In the genomic region with DNA sequence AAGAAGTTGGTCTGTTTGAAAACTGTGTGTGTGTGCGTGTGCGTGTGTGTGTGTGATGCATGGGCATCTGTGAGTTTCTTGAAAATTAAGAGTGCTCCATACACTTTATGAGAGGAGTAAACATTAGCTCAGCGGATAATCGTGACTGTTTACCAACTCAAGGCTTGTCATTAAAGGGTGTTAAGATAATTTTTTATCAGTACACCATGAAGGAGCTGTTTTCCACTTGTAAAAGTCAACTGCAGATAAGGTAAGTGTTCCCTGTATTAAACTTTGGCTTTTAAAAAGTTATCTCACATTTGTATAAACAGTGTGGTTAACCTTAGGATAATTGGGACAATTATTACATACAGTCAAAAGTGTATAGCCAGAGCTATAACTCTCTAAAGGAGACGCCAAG, we compare ENCODE assay signal across 27 mouse cellular contexts. TPM values are rescaled to one million over a fixed set of nuclear protein-coding genes. Genes with fewer than 3 reads are reported as not detected.
DNase-seq lines count a peak whose midpoint lies in the region; ATAC-seq and TF ChIP-seq lines count a peak whose summit lies in the region.
"Had no signal": no experiment of that assay in that cellular context is flagged by ENCODE, and none has a peak within 500 bp of the region (broad histone marks: within the 10 kb centered on the region; RNA-seq: fewer than 3 reads in every experiment).

No protein-coding gene starts in this region.

- H3K4me2 ChIP-seq in stomach, embryonic 14.5 days (replicated peaks; ENCODE audit: low read depth, low read length) = no peak overlapping the region
- H3K4me2 ChIP-seq in stomach, postnatal 0 days (replicated peaks; ENCODE audit: low read depth) = no peak overlapping the region
- H3K4me2 ChIP-seq in stomach, embryonic 16.5 days (ENCODE audit: low read depth, low read length) = no peak overlapping the region
- H3K4me2 ChIP-seq in hindbrain, embryonic 12.5 days (replicated peaks) = no peak overlapping the region
- H3K4me2 ChIP-seq: embryonic facial prominence, embryonic 13.5 days; embryonic facial prominence, embryonic 15.5 days; forebrain, embryonic 12.5 days had no signal

- no peak overlapping the region for H3K4me3 ChIP-seq in stomach, embryonic 14.5 days (ENCODE audit: low read depth, low read length)
- no peak overlapping the region for H3K4me3 ChIP-seq in stomach, postnatal 0 days (ENCODE audit: low read depth, low read length)
- H3K4me3 ChIP-seq in stomach, embryonic 16.5 days (replicated peaks; ENCODE audit: low read length) = no peak overlapping the region
- no peak overlapping the region for H3K4me3 ChIP-seq in hindbrain, embryonic 12.5 days
- H3K4me3 ChIP-seq: embryonic facial prominence, embryonic 13.5 days; embryonic facial prominence, embryonic 15.5 days; erythroblast, embryonic 14.5 days; forebrain, embryonic 10.5 days; forebrain, embryonic 12.5 days had no signal

- H3K27me3 ChIP-seq in stomach, embryonic 14.5 days (ENCODE audit: control insufficient read depth, insufficient read depth, low read length) = no peaks in the 10 kb centered on the region
- no peaks in the 10 kb centered on the region for H3K27me3 ChIP-seq in stomach, postnatal 0 days (ENCODE audit: control insufficient read depth, insufficient read depth, low read length)
- H3K27me3 ChIP-seq in stomach, embryonic 16.5 days (ENCODE audit: control insufficient read depth, insufficient read depth, low read length) = no peaks in the 10 kb centered on the region
- no peaks in the 10 kb centered on the region for H3K27me3 ChIP-seq in hindbrain, embryonic 12.5 days
- H3K27me3 ChIP-seq: CH12.LX; embryonic facial prominence, embryonic 13.5 days; embryonic facial prominence, embryonic 15.5 days; forebrain, embryonic 12.5 days had no signal

- no peak overlapping the region for H3K9ac ChIP-seq in stomach, embryonic 14.5 days (replicated peaks; ENCODE audit: low read depth, low read length)
- no peak overlapping the region for H3K9ac ChIP-seq in stomach, postnatal 0 days (ENCODE audit: low read length)
- no peak overlapping the region for H3K9ac ChIP-seq in stomach, embryonic 16.5 days (ENCODE audit: low read length)
- no peak overlapping the region for H3K9ac ChIP-seq in hindbrain, embryonic 12.5 days
- H3K9ac ChIP-seq: embryonic facial prominence, embryonic 13.5 days; embryonic facial prominence, embryonic 15.5 days; forebrain, embryonic 12.5 days had no signal

- 69% methylated on average over 5 of the region's 5 CpGs for WGBS in stomach, embryonic 14.5 days
- 69% methylated on average over 5 of the region's 5 CpGs for WGBS in stomach, postnatal 0 days
- 57% methylated on average over 5 of the region's 5 CpGs for WGBS in stomach, embryonic 16.5 days
- 92% methylated on average over 5 of the region's 5 CpGs for WGBS in hindbrain, embryonic 12.5 days

- DNase-seq in stomach, postnatal 0 days (ENCODE audit: low spot score) = no peak
- no peak for DNase-seq in gastrocnemius, postnatal 4 days (ENCODE audit: low spot score in 2 of 2)
- DNase-seq: adrenal gland, adult 2 months; adrenal gland, postnatal 10 days; adrenal gland, postnatal 25 days; B cell, adult 2 months; cerebellum, adult 11 months; cerebellum, adult 18-20 months; cerebellum, adult 8-10 months; cerebellum, adult 9-11 months; cerebellum, postnatal 14 days; cerebellum, postnatal 36 days; embryo, embryonic 11 days had no signal

- TF ChIP-seq EP300 in stomach, postnatal 0 days (optimal IDR thresholded peaks at IDR 0.05) = no peak

- no peaks in the 10 kb centered on the region; the same call in 1 of the 2 replicates for H3K36me3 ChIP-seq in stomach, embryonic 14.5 days (ENCODE audit: control insufficient read depth, insufficient read depth, low read length)
- H3K36me3 ChIP-seq in stomach, postnatal 0 days (ENCODE audit: control insufficient read depth, insufficient read depth, low read length) = no peaks in the 10 kb centered on the region
- H3K36me3 ChIP-seq in stomach, embryonic 16.5 days (ENCODE audit: control insufficient read depth, insufficient read depth, low read length) = 0 out of 2 replicates have a peak, but pooled peaks cover 4% of the 10 kb centered on the region
- peaks cover 12% of the 10 kb centered on the region; the same call in 1 of the 2 replicates for H3K36me3 ChIP-seq in hindbrain, embryonic 12.5 days

- no peaks in the 10 kb centered on the region for H3K9me3 ChIP-seq in stomach, embryonic 14.5 days (ENCODE audit: control insufficient read depth, low read depth, low read length)
- no peaks in the 10 kb centered on the region for H3K9me3 ChIP-seq in stomach, postnatal 0 days (ENCODE audit: control insufficient read depth, low read length)
- H3K9me3 ChIP-seq in stomach, embryonic 16.5 days (replicated peaks; ENCODE audit: control insufficient read depth, low read length) = no peaks in the 10 kb centered on the region
- H3K9me3 ChIP-seq in hindbrain, embryonic 12.5 days (replicated peaks) = no peaks in the 10 kb centered on the region
- H3K9me3 ChIP-seq: embryonic facial prominence, embryonic 13.5 days; embryonic facial prominence, embryonic 15.5 days; forebrain, embryonic 10.5 days; forebrain, embryonic 12.5 days; G1E had no signal

- no peak for TF ChIP-seq CTCF in stomach, postnatal 0 days (IDR thresholded peaks at IDR 0.05; ENCODE audit: low read depth)

- H3K27ac ChIP-seq in stomach, embryonic 14.5 days (ENCODE audit: low read length) = 0 out of 2 replicates have a peak overlapping the region, but pooled peaks have one; percentile 22
- no peak overlapping the region for H3K27ac ChIP-seq in stomach, postnatal 0 days (replicated peaks)
- H3K27ac ChIP-seq in stomach, embryonic 16.5 days (ENCODE audit: low read length) = no peak overlapping the region
- no peak overlapping the region for H3K27ac ChIP-seq in hindbrain, embryonic 12.5 days
- H3K27ac ChIP-seq: embryonic facial prominence, embryonic 13.5 days; embryonic facial prominence, embryonic 15.5 days; forebrain, embryonic 10.5 days; forebrain, embryonic 12.5 days had no signal

- H3K4me1 ChIP-seq in stomach, embryonic 14.5 days (ENCODE audit: control insufficient read depth, insufficient read depth, low read length) = no peaks in the 10 kb centered on the region
- no peaks in the 10 kb centered on the region for H3K4me1 ChIP-seq in stomach, postnatal 0 days (replicated peaks; ENCODE audit: control insufficient read depth, insufficient read depth)
- H3K4me1 ChIP-seq in stomach, embryonic 16.5 days (ENCODE audit: control insufficient read depth, insufficient read depth, low read length) = peaks cover 5% of the 10 kb centered on the region; the same call in 1 of the 2 replicates
- H3K4me1 ChIP-seq in hindbrain, embryonic 12.5 days = no peaks in the 10 kb centered on the region
- H3K4me1 ChIP-seq: embryonic facial prominence, embryonic 13.5 days; embryonic facial prominence, embryonic 15.5 days; forebrain, embryonic 12.5 days had no signal

- peak; percentile 59; the same call in 1 of the 2 replicates for ATAC-seq in stomach, embryonic 14.5 days (ENCODE audit: insufficient number of reproducible peaks, insufficient read depth, low FRiP score, low read depth)
- no peak for ATAC-seq in stomach, postnatal 0 days (ENCODE audit: low FRiP score, low TSS enrichment)
- peak; percentile 51 for ATAC-seq in megakaryocyte-erythroid progenitor cell, adult 5-6 weeks (replicated peaks; ENCODE audit: low FRiP score, low TSS enrichment, poor library complexity, severe bottlenecking)
- peak; percentile 33; the same call in 1 of the 2 replicates for ATAC-seq in stomach, embryonic 16.5 days (ENCODE audit: insufficient read depth, low FRiP score)
- no peak for ATAC-seq in hindbrain, embryonic 12.5 days (ENCODE audit: low FRiP score)
- ATAC-seq: CD4-positive, CD25-positive, alpha-beta regulatory T cell, adult 4 months; forebrain, embryonic 14.5 days; forebrain, embryonic 16.5 days had no signal

RNA-seq across cellular contexts. Expression of gene Pus7l, which starts 11.0 kb away (rescaled TPM):
- 8.9 and 11.0 TPM in 2 replicates for polyA plus RNA-seq in stomach, embryonic 14.5 days (2014; fragmentation: Nextera tagmentation; extraction: Ambion mirVana)
- 3.5 and 3.6 TPM in 2 replicates for polyA plus RNA-seq in stomach, postnatal 0 days (2015; fragmentation: Nextera tagmentation; extraction: Ambion mirVana)
- total RNA-seq in megakaryocyte-erythroid progenitor cell, adult 5-6 weeks (2014; fragmentation: Nextera tagmentation) = 13.2 TPM in 2 replicates
- 14.0 and 17.3 TPM in 2 replicates for total RNA-seq in megakaryocyte-erythroid progenitor cell, adult 5-6 weeks (2017)
- polyA plus RNA-seq in stomach, embryonic 16.5 days (2015; fragmentation: Nextera tagmentation; extraction: Ambion mirVana) = 7.7 and 8.9 TPM in 2 replicates
- 8.1 and 8.5 TPM in 2 replicates for polyA plus RNA-seq in hindbrain, embryonic 12.5 days (2016; fragmentation: Nextera tagmentation; extraction: Ambion mirVana)
- 1 to 10 TPM; 3.3 to 4.8 TPM for total RNA-seq in gastrocnemius, postnatal 4 days (2021)

RNA-seq across cellular contexts. Expression of gene Irak4, which starts 11.1 kb away (rescaled TPM):
- polyA plus RNA-seq in stomach, embryonic 14.5 days (2014; fragmentation: Nextera tagmentation; extraction: Ambion mirVana) = 7.0 and 10.3 TPM in 2 replicates
- polyA plus RNA-seq in stomach, postnatal 0 days (2015; fragmentation: Nextera tagmentation; extraction: Ambion mirVana) = 9.2 and 9.4 TPM in 2 replicates
- total RNA-seq in megakaryocyte-erythroid progenitor cell, adult 5-6 weeks (2014; fragmentation: Nextera tagmentation) = 4.0 and 5.4 TPM in 2 replicates
- 11.0 and 17.1 TPM in 2 replicates for total RNA-seq in megakaryocyte-erythroid progenitor cell, adult 5-6 weeks (2017)
- 15.2 and 16.0 TPM in 2 replicates for polyA plus RNA-seq in stomach, embryonic 16.5 days (2015; fragmentation: Nextera tagmentation; extraction: Ambion mirVana)
- polyA plus RNA-seq in hindbrain, embryonic 12.5 days (2016; fragmentation: Nextera tagmentation; extraction: Ambion mirVana) = 3.8 and 3.9 TPM in 2 replicates
- 1 to 10 TPM; 6.1 to 6.5 TPM for total RNA-seq in gastrocnemius, postnatal 4 days (2021)

RNA-seq across cellular contexts. Expression of gene Twf1, which starts 57.4 kb away (rescaled TPM):
- 92.3 and 95.5 TPM in 2 replicates for polyA plus RNA-seq in stomach, embryonic 14.5 days (2014; fragmentation: Nextera tagmentation; extraction: Ambion mirVana)
- 87.8 and 92.4 TPM in 2 replicates for polyA plus RNA-seq in stomach, postnatal 0 days (2015; fragmentation: Nextera tagmentation; extraction: Ambion mirVana)
- total RNA-seq in megakaryocyte-erythroid progenitor cell, adult 5-6 weeks (2014; fragmentation: Nextera tagmentation) = 18.4 and 24.8 TPM in 2 replicates
- 23.7 and 29.5 TPM in 2 replicates for total RNA-seq in megakaryocyte-erythroid progenitor cell, adult 5-6 weeks (2017)
- polyA plus RNA-seq in stomach, embryonic 16.5 days (2015; fragmentation: Nextera tagmentation; extraction: Ambion mirVana) = 94.9 and 103 TPM in 2 replicates
- 90.7 and 98.0 TPM in 2 replicates for polyA plus RNA-seq in hindbrain, embryonic 12.5 days (2016; fragmentation: Nextera tagmentation; extraction: Ambion mirVana)
- total RNA-seq in gastrocnemius, postnatal 4 days (2021) = 10 to 100 TPM; 27.0 to 34.9 TPM

Comparison
In these comparisons a context has a peak if more than half of its experiments do, and no peak if none do; other contexts are left out.
1. ATAC-seq: peak in stomach, embryonic 14.5 days (single experiment), megakaryocyte-erythroid progenitor cell, adult 5-6 weeks (single experiment) and stomach, embryonic 16.5 days (single experiment); none in stomach, postnatal 0 days (single experiment) and hindbrain, embryonic 12.5 days (single experiment).